Mouse (Mus musculus) 416B (cell line): ENCODE measurements around the gene Phactr1.

Experiments used
- DNase-seq: peaks from one replicate; pipeline ENCODE4 v3.0.0; 2011; ENCODE audit warnings: low read depth

Phactr1 gene

GRCm38 (mm10) chr13:43131741-43132191 lies 451.3 kb downstream of the Phactr1 start:
- no peak for DNase-seq

DNA sequence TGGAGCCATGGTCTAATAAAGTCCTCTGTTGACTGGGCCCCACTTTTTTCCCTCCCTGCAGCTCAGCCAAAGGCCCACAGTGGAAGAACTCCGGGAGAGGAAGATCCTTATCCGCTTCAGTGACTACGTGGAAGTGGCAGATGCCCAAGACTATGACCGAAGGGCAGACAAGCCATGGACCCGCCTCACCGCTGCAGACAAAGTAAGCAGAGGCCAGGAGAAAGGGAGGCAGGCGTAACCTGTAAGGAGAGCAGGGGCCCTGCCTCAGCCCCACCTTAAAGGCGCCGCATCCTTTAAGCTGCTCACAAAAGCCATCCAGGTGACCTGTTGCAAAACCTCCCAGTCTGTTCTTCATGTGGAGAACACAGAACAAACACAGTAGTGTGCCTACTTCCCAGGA lies 452.4 kb downstream of the Phactr1 start:
- DNase-seq: no peak

GRCm38 (mm10) chr13:43133400-43133799 lies 453.0 kb downstream of the Phactr1 start:
- no peak for DNase-seq

GRCm38 (mm10) chr13:43134468-43134867 lies 454.0 kb downstream of the Phactr1 start:
- peak; percentile 32 for DNase-seq

- no peak for DNase-seq
These were observed 464.4 kb downstream of the Phactr1 start for GRCm38 (mm10) chr13:43144720-43145418.

GRCm38 (mm10) chr13:43146515-43147258 lies 466.3 kb downstream of the Phactr1 start:
- DNase-seq: no peak

- DNase-seq: no peak
These were observed 468.3 kb downstream of the Phactr1 start for GRCm38 (mm10) chr13:43148692-43149091.

DNA sequence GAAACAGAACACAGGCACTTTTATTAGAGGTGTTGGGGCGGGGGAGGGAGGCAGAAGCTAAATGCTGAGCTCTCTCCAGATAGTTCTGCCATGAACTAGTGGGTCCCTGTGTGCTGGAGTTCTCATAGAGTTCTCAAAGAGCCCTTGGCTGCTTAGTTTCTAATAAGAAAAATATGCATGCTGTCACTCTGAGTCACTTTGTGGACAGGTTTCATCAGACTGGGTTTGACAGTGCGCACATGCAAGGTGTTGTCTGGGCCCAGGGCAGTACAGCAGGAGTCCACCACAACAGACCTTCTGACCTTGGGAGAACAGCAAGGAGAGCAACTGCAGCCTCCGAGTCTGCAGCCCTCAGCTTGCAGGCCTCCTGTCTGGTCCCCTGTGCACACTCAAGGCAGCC lies 469.2 kb downstream of the Phactr1 start:
- DNase-seq: no peak

- DNase-seq: no peak
These were observed 471.6 kb downstream of the Phactr1 start for GRCm38 (mm10) chr13:43152005-43152520.

GRCm38 (mm10) chr13:43157370-43157769 lies 476.9 kb downstream of the Phactr1 start:
- DNase-seq: no peak

GRCm38 (mm10) chr13:43158281-43158680 lies 477.9 kb downstream of the Phactr1 start:
- DNase-seq: no peak

GRCm38 (mm10) chr13:43159429-43159828 lies 479.0 kb downstream of the Phactr1 start:
- DNase-seq: no peak

- DNase-seq: no peak
These were observed 487.3 kb downstream of the Phactr1 start for GRCm38 (mm10) chr13:43167721-43168120.

- peak; percentile 96 for DNase-seq
These were observed 490.7 kb downstream of the Phactr1 start, which contains the start of gene Tbc1d7 for GRCm38 (mm10) chr13:43171020-43171710. Gene Tbc1d7 (minus strand): TSS chr13:43171501.

GRCm38 (mm10) chr13:43172036-43172713 lies 491.8 kb downstream of the Phactr1 start:
- DNase-seq: peak; percentile 89

DNA sequence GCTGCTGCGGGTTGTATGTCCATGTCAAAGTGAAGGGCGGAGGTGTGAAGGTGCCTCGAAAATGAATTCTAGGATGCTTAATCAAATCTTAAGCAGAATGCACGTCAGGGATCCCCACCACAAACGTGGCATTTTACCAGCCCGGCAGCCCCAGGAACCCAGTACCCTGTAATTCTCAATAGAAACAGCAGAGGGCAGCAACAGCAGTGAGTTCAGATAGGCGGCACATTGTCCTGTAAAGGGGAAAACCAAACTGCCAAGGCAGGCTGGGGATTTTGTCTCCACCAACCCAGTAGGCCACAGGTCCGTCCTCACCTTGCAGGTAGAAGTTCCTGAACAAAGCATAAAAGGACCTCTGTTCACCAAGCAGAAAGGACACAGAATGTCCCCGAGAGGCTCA lies 492.8 kb downstream of the Phactr1 start:
- peak; percentile 84 for DNase-seq

- no peak for DNase-seq
These were observed 496.3 kb downstream of the Phactr1 start for GRCm38 (mm10) chr13:43176676-43177075.

DNA sequence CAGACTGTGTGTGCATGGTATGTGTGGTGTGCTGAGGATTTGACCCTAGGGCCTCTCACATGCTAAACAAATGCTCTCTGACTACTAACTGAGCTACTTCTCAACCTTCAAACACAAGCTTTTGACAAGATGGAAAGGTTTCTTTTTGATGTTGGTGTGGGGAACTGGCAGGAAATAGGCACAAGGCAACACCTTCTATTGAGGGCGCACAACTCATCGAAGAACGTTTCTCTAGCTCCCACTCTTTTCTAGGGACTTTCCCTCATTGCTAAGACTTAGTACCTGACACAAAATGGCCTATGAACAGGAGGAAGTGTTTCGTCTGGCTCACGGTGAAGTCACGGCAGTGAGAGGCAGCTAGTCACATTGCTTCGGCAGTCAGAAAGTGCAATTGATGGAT lies 496.9 kb downstream of the Phactr1 start:
- DNase-seq: no peak

DNA sequence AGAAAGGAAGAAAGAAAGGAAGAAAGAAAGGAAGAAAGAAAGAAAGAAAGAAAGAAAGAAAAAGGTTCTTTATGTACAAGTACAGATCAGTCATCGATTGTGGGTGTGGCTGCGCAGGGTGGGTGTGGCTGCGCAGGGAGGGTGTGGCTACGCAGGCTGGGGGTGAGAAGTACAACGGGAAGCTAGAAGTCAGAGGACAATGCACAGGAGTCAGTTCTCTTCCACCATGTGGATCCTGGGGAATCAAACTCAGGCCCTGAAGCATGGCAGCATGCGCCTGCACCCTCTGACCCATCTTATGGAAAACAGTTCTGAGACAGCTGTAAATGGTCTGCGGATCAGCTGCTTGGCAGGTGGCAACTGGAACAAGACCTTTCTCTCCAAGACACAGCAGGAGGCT lies 500.7 kb downstream of the Phactr1 start:
- DNase-seq: no peak

DNA sequence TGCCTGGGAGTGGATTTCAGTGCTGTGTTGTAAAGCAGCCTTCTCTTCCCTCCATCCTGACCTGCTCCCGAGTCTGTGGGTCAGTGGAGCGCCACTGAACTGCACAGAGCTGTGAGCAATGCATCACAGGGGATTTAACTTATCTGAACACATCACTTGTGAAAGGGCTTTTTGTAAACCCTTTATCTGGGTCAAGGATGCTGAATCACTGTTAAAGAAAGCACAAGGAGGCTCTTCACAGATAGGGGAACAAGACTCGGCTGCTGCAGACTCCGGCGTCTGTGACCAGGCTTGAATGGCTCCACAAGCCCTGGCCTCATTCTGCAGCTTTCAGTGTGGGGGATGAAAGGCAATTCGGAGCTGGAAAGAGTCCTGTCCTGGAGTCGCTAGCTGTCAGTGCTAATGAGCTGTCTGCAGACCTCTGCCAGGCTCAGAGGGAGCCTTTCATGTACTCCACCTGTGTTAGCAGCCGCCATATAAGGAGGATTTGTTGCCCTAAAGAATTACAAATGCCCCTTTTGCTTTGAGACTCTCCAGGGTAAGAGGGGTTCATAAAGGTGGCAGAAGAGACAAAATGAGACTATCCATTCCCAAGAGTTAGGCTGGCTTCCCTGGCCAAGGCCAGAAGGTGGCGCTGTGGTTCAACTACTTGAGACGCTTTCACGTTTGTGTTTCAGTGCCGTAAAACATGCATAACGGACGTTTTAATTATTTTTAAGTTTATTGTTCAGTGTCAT lies 502.2 kb downstream of the Phactr1 start:
- peak; percentile 85 for DNase-seq
